Mouse (Mus musculus) right cerebral cortex, postnatal 25 days (tissue): ENCODE measurements around the gene Uri1.

Source experiments
- DNase-seq: peaks from one replicate; pipeline ENCODE4 v3.0.0; 2022

The Uri1 gene

GRCm38 (mm10) chr7:38013946-38014345, 9.4 kb downstream of the Uri1 start:
- no peak for DNase-seq

DNA sequence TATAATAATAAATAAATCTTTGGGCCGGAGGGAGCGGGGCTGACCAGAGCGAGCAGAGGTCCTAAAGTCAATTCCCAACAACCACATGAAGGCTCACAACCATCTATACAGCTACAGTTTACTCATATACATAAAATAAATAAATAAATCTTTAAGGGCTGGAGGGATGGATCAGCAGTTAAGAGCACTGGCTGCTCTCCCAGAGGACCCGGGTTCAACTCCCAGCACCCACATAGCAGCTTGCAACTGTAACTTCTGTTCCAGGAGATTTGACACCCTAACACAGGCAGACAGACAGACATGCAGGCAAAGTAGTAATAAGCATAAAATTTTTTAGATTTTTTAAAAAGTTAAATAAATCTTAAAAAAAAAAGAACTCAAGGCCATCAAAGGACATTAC, 10.5 kb downstream of the Uri1 start:
- no peak for DNase-seq

DNA sequence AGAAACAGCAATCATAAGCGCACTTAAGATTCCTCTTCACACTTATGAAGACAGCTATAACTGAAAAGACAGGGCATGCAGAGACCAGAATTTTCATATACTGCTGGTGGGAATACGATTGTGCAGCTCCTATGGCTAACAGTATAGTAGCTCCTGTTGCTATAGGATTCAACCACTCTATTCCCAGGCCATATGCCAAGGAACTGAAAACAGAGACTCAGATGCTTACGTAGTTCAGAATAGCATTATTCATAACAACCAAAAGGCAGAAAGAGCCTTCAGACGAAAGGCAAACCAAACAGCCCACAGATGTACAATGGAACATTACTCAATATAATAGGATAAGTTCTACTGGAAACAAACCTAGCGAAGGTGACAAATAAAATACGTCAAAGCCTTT, 15.0 kb downstream of the Uri1 start:
- DNase-seq, result no peak

DNA sequence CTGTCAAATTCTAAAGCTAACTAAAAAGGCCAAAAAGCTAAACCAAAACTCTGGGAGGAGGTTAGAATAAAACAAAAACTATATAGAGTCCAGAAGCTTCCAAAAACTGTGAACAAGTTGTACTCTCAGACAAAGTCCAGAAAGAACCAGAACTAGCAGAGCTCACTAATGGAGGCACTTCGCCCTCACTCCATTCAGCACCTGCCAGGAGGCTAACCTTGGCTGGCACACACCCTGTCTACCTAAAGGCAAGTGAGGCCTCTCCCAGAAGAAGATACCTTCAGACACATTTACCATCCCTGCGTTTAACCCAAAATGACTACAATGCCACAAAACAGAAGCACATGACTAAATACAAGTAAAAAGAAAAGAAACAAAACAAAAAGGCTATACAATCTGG, 20.9 kb downstream of the Uri1 start:
- no peak for DNase-seq

GRCm38 (mm10) chr7:37999691-38000090, 23.7 kb downstream of the Uri1 start:
- DNase-seq, result no peak

- DNase-seq, result no peak
Observed at GRCm38 (mm10) chr7:37992861-37993260, 30.5 kb downstream of the Uri1 start.

DNA sequence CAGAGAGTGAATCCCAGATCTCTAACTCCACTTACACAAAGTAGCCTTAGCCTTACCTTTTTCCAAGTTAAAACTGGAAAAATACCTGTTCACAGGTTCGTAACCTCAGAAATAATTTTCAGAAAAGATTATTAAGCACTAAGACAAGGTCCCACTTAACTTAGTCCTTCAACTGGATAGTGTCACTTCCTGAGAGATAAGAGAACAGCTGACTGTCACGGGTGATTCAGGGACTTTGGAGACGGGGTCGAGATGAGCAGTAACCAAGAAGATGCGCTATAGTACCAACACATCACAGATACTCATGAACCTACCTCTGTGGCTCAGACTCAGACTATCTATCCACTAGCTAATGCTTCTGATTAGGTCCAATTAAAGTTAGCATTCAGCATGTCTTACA, 38.5 kb downstream of the Uri1 start:
- DNase-seq, result no peak

GRCm38 (mm10) chr7:37983471-37983870, 39.9 kb downstream of the Uri1 start:
- DNase-seq, result no peak

- DNase-seq, result no peak
Observed at GRCm38 (mm10) chr7:37979729-37980128, 43.6 kb downstream of the Uri1 start.

GRCm38 (mm10) chr7:37978412-37978811, 44.9 kb downstream of the Uri1 start:
- DNase-seq, result no peak

GRCm38 (mm10) chr7:37977676-37978075, 45.7 kb downstream of the Uri1 start:
- no peak for DNase-seq

DNA sequence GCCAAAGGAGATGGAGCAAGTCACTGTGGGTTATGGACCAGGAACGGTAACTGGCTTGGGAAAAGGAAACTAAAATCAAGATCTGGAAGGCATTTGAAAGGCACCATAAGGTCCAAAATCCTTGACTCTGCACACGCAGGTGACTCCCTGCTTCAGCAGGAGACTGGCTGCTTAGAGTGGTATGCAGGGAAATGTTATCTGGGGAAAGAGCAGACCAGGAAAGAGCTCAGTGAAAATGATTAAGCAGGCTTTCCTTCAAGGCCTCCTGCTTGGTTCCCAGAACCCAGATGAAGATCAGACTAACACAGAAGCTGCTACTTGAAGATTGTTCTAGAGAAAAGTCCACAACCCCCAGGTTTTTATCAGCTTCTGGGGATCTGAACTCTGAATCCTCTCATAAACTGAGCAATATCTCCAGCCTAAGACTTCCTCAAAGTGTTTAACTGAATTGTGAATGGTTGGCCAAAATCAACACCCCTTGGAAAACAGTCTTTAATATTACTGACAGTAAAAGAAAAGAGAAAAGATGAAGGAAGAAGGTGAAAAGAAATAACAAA, 50.3 kb downstream of the Uri1 start:
- no peak for DNase-seq

DNA sequence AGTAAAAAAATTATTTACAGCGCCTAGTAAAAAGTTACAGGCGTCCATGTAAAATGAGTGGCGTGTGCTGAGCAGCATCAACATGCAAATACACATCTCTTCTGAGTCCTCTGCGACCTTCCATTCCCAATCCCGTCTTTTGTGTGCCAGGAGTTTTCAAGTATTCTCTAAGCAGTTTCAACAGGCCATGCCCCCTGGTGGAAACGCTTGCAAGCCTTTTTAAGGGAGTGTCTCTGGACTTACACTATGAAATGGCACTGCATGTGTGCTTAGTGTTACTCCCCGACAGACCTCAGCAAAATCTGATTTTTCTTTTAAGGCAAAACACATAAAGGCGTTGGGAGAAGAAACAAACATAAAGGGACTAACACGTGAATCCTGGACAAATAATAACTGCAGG, 50.8 kb downstream of the Uri1 start:
- no peak for DNase-seq

DNA sequence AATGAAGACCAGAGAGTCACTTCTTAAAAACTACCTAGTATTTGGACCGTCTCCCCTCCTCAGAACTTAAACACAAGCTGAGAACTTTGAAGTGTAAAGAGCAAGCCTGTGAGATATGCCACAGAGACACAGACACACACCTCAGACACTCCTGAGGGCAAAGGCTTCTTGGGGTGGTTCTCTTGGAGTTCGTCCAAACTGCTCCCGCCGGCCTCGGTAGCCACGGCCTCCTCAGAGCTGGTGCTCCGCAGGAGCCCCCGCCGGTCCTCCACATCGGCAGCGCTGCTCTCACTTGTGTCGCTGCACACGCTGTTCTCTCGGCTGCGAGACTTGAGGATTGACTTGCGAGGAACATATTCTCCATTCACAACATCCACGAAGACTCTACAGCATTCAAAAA, 61.0 kb downstream of the Uri1 start:
- DNase-seq, result no peak

GRCm38 (mm10) chr7:37961247-37961646, 62.1 kb downstream of the Uri1 start:
- DNase-seq, result no peak

GRCm38 (mm10) chr7:37951841-37952240, 71.5 kb downstream of the Uri1 start:
- DNase-seq, result no peak

DNA sequence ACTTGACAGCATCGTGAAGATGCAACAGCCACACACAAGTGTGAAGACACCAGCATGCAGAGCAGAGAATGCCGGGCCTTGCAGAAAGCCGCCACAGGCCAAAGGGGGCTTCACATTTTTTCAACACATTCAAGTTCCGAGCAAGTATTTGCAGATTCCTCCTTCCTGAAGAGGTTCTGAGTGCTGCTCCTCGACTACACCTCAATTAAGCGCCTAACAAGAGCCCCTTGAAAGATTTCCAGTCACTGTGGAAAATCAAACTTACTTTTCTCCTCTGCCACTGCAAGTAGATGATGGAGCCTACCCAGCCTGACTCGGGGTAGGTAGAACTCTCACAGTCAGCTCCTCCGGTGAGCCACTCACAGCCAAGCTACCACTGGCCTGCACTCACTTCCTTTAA, 86.9 kb downstream of the Uri1 start:
- no peak for DNase-seq

GRCm38 (mm10) chr7:37935786-37936185, 87.6 kb downstream of the Uri1 start:
- no peak for DNase-seq

DNA sequence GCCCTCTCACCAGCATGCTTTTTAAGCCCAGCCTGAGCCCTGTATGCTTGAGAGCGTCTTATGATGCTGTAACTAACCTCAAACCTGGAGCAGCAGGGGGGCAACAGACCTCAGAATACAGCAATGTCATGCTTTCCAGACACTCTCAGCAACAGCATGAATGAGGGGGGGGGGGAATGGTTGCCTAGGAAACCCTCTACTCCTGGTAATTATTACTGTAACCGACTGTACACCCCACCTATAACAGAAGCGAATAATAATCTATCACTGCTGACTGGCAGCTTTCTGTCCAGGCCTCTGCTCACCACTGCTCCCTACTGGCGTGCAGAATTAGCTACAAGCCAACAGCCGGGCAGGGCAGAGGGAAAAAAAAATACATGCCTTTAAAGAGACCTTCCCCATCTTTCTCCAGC, 88.6 kb downstream of the Uri1 start:
- DNase-seq, result no peak

DNA sequence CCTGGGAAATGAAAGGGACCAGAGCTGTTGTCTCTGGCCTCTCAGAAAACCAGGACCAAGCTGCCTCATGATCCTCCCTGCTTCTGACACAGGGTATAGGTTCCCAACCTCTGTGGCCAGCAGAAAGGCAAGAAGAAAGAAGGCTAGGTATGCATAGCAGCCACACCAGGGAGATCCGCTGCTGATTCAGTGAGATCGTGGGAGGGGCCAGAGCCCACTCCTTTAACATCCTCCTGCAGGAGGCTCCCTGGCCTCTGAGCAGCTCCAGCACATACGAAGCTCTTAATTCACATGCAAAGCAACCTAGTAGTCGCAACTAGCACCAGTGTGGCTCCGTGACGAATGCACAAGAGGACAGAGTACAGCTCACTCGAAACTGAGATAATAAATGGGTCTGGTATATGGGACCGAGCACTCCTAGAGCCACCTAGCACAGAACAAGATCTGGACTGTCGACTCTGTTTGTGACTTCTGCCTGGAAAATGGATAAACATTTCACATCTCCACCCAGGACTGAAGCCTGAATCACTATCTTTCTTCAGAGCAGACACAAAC, 89.5 kb downstream of the Uri1 start:
- no peak for DNase-seq

DNA sequence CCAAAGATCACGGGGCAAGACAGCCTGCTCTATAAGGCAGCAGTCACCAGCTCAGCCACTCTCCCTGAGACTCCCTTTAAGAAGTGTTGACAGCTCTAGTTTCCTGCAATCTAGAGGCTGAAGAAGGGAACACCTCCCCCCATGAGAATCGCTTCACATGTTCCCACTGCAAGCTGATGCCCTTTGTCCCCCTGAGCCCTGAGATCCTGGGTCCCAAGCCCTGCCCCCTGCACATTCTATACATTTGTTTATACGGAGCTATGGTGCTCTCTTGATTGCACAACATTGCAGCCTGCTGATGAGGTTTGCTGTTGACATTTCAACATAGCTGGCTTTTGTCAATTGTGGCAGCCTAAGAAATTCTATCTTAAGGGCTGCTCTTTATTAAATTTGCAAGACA, 91.7 kb downstream of the Uri1 start:
- DNase-seq, result no peak

DNA sequence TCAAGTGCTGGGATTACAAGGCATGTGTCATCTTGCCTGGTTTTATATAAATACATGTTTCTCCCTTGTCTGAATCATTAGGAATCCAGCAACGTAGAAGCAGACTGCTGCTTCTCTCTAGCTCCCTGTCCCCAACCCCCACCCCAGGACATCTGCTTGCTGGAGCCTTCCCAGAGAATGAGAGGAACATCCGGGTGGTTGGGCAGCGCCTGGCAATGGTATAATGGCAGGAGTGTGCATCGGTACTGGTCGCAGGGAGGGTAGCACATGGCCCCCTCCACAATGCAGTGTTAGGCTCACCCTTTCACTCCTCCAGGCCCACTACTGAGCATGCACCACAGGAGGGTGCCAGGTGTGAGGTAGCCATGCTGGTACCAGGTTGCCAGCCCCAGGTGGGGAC, 93.6 kb downstream of the Uri1 start:
- peak; percentile 52 for DNase-seq

- DNase-seq, result no peak
Observed at GRCm38 (mm10) chr7:37922999-37923398, 100.4 kb downstream of the Uri1 start.

DNA sequence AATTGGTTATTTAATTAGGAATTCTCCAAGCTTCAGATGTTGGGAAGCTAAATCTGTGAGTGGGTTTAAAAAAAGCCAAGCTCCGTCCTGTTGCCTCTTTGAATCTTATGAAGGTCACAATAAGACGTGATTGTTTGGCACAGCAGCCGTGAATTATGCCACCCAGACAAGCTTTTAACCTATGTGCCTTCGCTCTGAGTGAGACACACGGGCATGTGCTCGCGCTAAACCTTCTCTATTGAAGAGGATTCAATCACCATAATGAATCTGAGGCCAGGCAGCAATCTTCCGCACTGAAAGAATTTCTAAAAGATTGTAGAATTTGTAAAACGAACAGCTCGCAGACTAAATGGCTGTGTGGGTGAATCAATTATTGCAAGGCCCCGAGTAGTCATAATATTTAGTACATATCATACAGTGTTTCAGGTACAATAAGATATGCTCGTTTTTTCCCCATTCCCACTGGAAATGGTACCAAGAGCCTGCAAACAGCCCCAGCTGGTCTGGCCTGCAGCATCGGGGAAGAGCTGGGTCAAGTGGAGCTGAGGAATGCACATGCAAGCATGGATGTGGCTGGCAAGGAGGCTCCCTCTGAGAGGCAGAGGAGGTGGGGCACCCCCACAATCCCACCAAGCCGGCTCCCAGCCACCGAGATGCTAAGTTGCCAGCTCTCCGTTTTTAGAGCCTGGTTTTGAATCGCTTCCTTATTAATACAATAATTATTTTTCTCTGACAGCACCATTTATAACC, 101.5 kb downstream of the Uri1 start:
- no peak for DNase-seq

DNA sequence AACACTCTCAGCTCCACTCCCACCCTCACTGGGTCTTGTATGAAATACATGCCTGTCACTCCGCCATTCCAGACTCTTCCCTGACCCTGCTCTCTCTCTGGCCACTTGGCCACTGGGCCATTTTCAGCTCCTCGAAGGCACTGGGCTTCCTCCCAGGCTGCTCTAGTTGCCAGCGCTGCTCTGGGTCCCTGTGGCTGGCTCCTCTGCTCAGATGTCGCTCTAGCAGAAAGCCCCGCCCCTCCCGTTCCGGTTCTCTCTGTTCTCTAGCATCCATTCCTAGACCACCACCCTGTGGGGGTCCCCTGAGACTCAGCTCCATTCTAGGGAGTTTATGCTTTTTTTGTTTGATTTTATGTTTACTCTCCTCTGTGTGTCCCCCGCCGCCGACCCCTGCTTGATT, 104.4 kb downstream of the Uri1 start:
- no peak for DNase-seq
